Mouse (Mus musculus) 3134 (cell line): ENCODE data around the gene Myh7b.
"Not testable (repeated sequence)": the region's sequence is repeated elsewhere in the genome, so short reads cannot be mapped to it uniquely, and the experiment has no call there.

Experiments
- DNase-seq: peaks from one replicate; pipeline ENCODE4 v3.0.0-alpha.2; 2011; ENCODE audit warnings: low spot score; ENCODE audit not compliant: insufficient read length; ENCODE audit errors: extremely low read depth

Myh7b gene

DNA sequence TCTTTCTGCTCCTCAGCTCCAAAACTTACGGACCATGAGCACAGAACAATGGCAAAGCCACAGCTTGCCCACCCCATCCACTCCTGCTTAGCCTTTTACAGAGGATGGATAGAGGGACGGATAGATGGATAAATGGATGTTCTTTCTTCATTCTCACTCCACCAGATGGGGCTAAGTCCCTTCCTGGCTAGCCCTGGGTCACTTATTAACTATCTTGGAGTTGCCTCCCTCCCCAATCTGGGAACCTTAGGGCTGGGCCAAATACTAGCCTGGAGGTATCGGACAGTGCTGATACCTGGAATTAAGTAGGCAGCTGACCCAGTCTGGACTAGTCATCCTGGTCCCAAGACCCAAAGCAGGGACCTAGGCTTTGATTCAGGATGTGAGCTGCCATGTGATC, 7.3 kb upstream of the Myh7b start:
- no peak for DNase-seq

GRCm38 (mm10) chr2:155604560-155605235, 6.3 kb upstream of the Myh7b start:
- no peak for DNase-seq

DNA sequence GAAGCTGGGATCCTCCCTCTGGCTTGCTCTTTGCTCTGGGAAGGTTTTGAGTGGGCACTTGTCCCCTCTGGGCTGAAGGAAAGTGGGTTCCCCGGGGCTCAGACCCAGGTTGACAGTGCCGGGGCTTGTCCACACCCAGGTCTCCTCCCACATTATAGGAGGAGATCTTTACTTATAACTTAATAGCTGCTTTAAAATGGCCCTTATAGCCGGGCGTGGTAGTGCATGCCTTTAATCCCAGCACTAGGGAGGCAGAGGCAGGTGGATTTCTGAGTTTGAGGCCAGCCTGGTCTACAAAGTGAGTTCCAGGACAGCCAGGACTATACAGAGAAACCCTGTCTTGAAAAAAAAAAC, 5.8 kb upstream of the Myh7b start:
- not testable (repeated sequence) for DNase-seq

- no peak for DNase-seq
Measured at GRCm38 (mm10) chr2:155606360-155606759, 4.7 kb upstream of the Myh7b start.

DNA sequence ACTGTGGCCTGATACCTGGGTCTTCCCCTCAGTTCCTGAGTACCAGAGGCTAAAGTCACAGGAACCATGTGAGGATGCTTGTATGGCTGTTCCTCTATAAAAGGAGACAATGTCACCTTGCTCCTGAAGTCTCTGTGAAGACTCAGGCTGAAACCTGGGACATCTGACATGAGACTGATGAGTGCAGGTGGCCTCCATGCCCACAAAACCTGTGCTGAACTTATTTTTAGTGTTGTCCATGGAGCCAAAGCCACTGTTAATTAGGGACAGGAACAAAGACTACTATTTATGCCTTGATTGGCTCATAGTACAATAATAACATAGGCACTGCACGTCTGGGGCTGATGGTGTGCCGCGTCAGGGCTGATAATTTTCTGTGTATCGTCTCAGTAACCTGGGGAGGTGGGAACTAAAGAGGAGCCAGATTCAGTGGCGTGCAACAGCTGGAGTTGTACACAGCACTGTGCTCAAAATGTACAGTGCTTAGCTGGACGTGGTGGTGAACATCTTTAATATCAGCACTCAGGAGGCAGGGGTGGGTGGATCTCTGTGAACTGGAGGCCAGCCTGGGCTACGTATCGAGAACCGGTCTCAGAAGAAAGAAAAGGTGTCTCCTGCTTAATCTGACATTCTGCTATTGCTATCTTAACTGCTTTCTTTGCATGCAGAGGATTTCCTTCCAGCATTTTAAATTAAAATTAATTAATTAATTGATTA, 980 bp downstream of the Myh7b start:
- no peak for DNase-seq

DNA sequence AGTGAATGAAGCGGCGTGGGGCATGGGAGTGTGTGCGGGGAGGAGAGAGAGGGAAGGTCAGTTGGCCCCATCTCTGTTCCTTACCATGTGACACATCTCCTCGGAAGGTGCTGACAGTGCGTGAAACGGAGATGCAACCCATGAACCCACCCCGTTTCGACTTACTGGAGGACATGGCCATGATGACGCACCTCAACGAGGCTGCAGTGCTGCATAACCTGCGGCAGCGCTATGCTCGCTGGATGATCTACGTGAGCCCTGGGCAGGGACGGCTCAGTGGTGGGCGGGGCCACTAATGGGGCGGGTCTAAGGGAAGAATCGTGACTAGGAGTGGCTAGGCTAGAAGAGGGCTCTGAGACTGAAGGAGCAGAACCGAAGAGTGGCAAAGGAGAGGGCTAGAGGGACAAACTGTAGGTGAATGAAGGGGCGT, 2.3 kb downstream of the Myh7b start:
- DNase-seq = no peak

GRCm38 (mm10) chr2:155613953-155614352, 2.9 kb downstream of the Myh7b start:
- DNase-seq = no peak

DNA sequence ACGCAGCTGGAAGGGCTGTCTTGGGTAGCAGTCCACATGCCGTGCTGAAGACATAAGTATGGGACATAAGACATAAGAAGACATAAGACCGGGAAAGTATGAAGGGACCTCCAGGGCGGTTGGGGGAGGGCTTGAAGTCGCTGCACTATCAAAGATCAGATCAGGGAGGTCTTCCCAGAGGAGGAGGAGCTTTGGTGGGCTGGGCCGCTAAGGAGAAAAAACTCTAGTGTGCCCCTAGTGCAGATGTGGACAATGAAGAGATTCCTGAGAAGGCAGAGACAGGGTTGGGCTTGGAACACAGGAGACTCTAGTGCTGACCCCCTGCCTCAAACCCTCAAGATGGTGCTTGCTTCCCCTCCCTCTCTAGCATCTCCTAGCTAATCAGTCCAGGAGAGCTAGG, 6.0 kb downstream of the Myh7b start:
- no peak for DNase-seq

DNA sequence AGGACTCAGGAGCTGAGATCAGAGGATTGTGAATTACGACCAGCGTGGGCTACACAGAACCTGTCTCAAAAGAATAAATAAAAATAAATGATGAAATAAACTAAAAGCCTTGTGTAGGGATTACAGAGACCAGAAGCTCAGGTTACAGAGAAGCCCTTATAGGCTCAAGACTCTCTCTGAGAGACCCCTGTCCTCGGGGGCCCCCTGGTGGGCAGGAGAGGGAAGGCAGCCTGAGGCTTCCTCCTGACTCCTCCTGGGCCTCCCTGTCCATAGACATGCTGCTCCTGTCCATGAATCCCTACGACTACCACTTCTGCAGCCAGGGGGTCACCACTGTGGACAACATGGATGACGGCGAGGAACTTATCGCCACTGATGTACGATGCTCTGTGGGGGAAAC, 8.8 kb downstream of the Myh7b start:
- DNase-seq = peak; percentile 65

DNA sequence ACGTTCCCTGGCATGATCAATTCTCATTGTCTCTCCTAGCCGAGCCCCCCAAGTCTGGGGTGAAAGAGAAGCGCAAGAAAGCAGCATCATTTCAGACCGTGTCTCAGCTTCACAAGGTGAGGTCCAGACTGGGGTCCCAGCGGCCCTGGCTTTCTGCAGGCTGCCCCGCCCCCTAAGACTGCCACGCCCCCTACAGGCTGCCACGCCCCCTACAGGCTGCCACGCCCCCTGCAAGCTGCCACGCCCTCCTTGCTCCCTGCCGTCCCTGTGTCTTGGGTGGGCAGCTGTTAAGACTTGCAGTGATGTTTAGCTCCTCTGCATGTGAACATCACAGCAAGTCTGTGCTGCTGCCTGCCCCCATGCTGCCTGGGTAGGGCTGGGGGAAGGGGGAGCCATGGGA, 11.6 kb downstream of the Myh7b start:
- DNase-seq = no peak

DNA sequence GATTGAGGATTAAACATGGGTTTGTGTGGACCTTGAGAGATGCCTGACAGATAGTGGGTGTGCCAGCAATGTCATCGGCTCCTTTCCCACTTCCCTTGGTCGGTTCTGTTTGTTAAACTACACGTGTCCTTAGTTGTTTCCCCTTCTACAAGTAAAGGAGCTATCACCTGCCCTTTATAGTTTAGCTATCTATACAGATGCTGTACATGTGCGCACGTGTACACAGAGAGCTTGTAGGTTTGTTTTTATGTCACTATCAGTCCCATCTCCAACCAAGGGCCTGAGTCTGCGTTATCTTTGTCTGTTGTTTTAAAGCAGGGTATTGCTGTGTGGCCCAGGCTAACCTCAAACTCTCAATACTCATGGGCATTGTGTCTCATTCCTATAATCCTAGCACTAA, 13.0 kb downstream of the Myh7b start:
- no peak for DNase-seq

DNA sequence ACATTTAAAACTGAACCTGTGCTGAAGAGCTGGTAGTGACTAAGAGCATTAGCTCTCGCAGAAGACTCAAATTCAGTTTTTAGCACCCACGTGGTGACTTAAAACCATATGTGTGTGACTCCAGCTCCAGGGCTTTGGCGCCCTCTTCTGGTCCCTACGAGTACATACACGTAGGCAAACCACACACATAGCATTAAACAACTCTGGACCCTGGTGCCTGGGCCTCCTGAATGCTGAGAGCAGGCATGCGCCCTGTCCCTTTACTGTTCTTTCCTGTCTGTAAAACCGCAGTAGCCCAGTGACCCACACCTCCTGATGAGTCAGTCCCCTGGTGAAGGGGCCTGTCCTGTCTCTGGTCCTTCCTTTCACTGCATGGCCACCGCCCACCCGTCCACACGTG, 13.7 kb downstream of the Myh7b start:
- DNase-seq = peak; percentile 87

DNA sequence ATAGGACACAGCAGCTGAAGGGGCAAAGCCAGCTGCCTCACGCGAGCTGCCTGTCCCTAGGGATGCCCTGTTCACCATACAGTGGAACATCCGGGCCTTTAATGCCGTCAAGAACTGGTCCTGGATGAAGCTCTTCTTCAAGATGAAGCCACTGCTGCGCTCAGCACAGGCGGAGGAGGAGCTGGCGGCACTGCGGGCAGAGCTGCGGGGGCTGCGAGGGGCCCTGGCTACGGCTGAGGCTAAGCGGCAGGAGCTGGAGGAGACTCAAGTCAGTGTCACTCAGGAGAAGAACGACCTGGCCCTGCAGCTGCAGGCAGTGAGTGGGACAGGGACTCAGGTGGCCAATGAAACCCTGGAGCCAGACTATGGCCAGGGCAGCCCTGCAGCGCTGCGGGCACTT, 15.3 kb downstream of the Myh7b start:
- DNase-seq = no peak

DNA sequence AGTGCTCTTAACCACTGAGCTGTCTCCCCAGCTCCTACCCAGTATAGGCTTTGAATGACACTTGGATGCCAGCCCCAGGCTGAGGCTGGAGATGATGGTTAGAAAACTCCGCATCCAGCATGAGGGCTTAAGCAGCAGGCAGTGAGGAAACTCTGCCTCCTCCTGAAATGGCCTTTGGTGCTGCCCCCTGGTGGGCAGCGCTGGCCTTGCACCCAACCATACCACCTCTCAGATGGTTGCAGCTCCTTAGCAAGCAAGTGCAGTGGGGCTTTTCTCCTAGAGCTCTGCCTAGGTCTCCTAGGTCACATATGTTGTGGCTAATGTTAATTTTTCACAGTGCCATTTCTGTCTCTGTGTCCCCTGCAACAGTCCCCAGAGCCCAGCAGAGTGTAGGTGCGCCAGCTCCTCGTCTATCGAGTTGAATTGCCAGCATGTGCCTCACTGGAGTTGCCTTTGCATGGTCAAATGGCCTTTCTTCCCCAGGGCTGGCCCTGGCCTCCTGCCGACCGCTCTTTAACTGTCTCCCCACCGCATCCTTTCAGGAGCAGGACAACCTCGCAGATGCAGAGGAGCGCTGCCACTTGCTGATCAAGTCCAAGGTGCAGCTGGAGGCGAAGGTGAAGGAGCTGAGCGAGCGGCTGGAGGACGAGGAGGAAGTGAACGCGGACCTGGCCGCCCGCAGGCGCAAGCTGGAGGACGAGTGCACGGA, 16.2 kb downstream of the Myh7b start:
- DNase-seq = no peak

DNA sequence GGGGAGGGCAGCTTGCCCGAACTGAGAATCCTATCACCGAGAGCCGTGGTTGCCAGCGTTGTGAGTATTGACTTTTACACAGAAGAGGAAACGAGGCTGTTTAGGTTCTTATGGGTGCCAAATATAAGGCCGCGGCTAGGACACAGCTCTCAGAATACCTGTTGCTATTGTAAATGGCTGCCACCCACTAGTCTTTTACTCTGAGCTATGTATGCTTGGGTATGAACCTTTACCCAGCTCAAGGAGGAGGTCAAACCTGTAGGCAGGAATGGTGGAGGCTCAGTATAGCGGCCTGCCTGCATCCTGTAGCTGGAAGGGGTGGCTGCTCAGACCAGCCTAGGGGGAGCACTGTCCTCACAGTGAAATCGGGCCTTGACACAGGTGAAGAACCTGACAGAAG, 17.1 kb downstream of the Myh7b start:
- DNase-seq = no peak

- no peak for DNase-seq
Measured at GRCm38 (mm10) chr2:155628519-155628918, 17.5 kb downstream of the Myh7b start.

- no peak for DNase-seq
Measured at GRCm38 (mm10) chr2:155629231-155629661, 18.2 kb downstream of the Myh7b start.

DNA sequence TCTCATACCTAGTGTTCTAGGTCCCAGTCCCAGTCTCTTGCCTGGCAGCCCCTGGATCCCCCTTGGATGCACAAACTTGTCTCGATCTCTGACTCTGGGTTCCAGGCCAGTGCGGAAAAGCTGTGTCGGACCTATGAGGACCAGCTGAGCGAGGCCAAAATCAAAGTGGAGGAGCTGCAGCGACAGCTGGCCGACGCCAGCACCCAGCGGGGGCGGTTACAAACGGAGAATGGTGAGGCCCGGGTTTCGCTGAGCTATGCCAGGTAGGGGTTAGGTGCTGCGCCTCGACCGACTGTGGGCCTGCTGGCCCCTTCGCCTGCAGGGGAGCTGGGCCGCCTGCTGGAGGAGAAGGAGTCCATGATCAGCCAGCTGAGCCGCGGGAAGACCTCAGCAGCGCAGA, 19.1 kb downstream of the Myh7b start:
- DNase-seq = no peak

- DNase-seq = no peak
Measured at GRCm38 (mm10) chr2:155630590-155631416, 19.8 kb downstream of the Myh7b start.

GRCm38 (mm10) chr2:155632138-155632936, 21.3 kb downstream of the Myh7b start:
- no peak for DNase-seq
